23 mouse cellular contexts compared by ENCODE assay signal in the genomic region with DNA sequence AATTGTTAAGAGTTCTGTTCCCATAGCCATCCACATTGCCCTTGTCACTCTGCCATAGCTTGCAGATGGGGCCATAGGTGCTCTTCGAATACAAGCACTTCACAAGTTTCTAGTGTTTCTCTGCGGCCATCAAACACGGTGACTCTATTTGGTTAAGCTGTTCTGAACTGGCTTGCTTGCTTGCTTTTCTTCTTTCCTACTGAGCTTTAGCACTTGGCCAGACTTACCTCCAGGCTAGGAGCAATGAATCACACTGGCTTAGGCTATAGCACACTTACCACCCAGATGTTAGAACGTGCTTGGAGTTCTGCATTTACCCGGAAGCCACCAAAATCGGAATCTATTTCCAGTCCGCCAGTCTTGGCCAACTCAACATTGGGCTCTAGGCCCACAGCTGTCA. TPM values are rescaled to one million over a fixed set of nuclear protein-coding genes. Genes with fewer than 3 reads are reported as not detected.
DNase-seq lines count a peak whose midpoint lies in the region; ATAC-seq lines count a peak whose summit lies in the region.
"Had no signal": no experiment of that assay in that cellular context is flagged by ENCODE, and none has a peak within 500 bp of the region (broad histone marks: within the 10 kb centered on the region; RNA-seq: fewer than 3 reads in every experiment).

No protein-coding gene starts in this region.

- no peak overlapping the region for H3K9ac ChIP-seq in lung, embryonic 16.5 days (ENCODE audit: low read length)
- H3K9ac ChIP-seq: embryonic facial prominence, embryonic 12.5 days; forebrain, embryonic 12.5 days had no signal

- H3K4me1 ChIP-seq in lung, embryonic 16.5 days (replicated peaks; ENCODE audit: control insufficient read depth, insufficient read depth, low read length) = no peaks in the 10 kb centered on the region
- H3K4me1 ChIP-seq: embryonic facial prominence, embryonic 10.5 days; embryonic facial prominence, embryonic 12.5 days; forebrain, embryonic 10.5 days; forebrain, embryonic 12.5 days had no signal

- no peak overlapping the region for H3K4me2 ChIP-seq in lung, embryonic 16.5 days (ENCODE audit: low read depth, low read length)
- H3K4me2 ChIP-seq: embryonic facial prominence, embryonic 12.5 days; forebrain, embryonic 12.5 days had no signal

- no peak overlapping the region for H3K27ac ChIP-seq in lung, embryonic 16.5 days (ENCODE audit: low read length)
- H3K27ac ChIP-seq: embryonic facial prominence, embryonic 10.5 days; embryonic facial prominence, embryonic 12.5 days; forebrain, embryonic 10.5 days; forebrain, embryonic 12.5 days had no signal

- no peaks in the 10 kb centered on the region; the same call in 1 of the 2 replicates for H3K36me3 ChIP-seq in lung, embryonic 16.5 days (ENCODE audit: control insufficient read depth, insufficient read depth, low read length)
- H3K36me3 ChIP-seq: embryonic facial prominence, embryonic 12.5 days had no signal

- no peaks in the 10 kb centered on the region for H3K27me3 ChIP-seq in lung, embryonic 16.5 days (ENCODE audit: control insufficient read depth, insufficient read depth, low read depth, low read length)
- H3K27me3 ChIP-seq: CH12.LX; embryonic facial prominence, embryonic 12.5 days; forebrain, embryonic 12.5 days had no signal

- 72% methylated on average over 7 of the region's 7 CpGs for WGBS in lung, embryonic 16.5 days

- ATAC-seq in lung, embryonic 16.5 days (ENCODE audit: low read depth) = peak; percentile 66
- ATAC-seq: forebrain, embryonic 14.5 days; forebrain, embryonic 16.5 days; Patski had no signal

- H3K9me3 ChIP-seq in lung, embryonic 16.5 days (ENCODE audit: control insufficient read depth, low read length) = no peaks in the 10 kb centered on the region
- H3K9me3 ChIP-seq: embryonic facial prominence, embryonic 10.5 days; embryonic facial prominence, embryonic 12.5 days; forebrain, embryonic 10.5 days; forebrain, embryonic 12.5 days; G1E had no signal

- no peak for DNase-seq in lung, postnatal 14 days
- peak; percentile 3 for DNase-seq in lung, postnatal 25 days (ENCODE audit: low spot score)
- DNase-seq in lung, postnatal 4 days = no peak
- peak; percentile 16 for DNase-seq in fat pad, adult 2 months (ENCODE audit: extremely low read depth, low read depth, low spot score)
- DNase-seq: adrenal gland, adult 8-10 months; adrenal gland, postnatal 14 days; adrenal gland, postnatal 36 days; B cell, adult 2 months; cerebellum, adult 11-12 months; cerebellum, adult 2 months; cerebellum, adult 9-10 months; cerebellum, postnatal 10 days; cerebellum, postnatal 25 days had no signal

- H3K4me3 ChIP-seq in lung, embryonic 16.5 days (ENCODE audit: low read length) = no peak overlapping the region
- H3K4me3 ChIP-seq: embryonic facial prominence, embryonic 10.5 days; embryonic facial prominence, embryonic 12.5 days; forebrain, embryonic 10.5 days; forebrain, embryonic 12.5 days had no signal

RNA-seq across cellular contexts. Expression of a gene that starts 18.8 kb away (rescaled TPM):
- polyA plus RNA-seq in lung, embryonic 16.5 days (2015; fragmentation: Nextera tagmentation; extraction: Ambion mirVana) = 5.4 and 5.5 TPM in 2 replicates

RNA-seq across cellular contexts. Expression of a gene that starts 31.7 kb away (rescaled TPM):
- polyA plus RNA-seq in lung, embryonic 16.5 days (2015; fragmentation: Nextera tagmentation; extraction: Ambion mirVana) = 59.2 and 60.5 TPM in 2 replicates

RNA-seq across cellular contexts. Expression of a gene that starts 37.4 kb away (rescaled TPM):
- 1.9 and 2.1 TPM in 2 replicates for polyA plus RNA-seq in lung, embryonic 16.5 days (2015; fragmentation: Nextera tagmentation; extraction: Ambion mirVana)

Comparison
In these comparisons a context has a peak if more than half of its experiments do, and no peak if none do; other contexts are left out.
1. DNase-seq: peak in lung, postnatal 25 days (single experiment) and fat pad, adult 2 months (single experiment); none in lung, postnatal 14 days (single experiment) and lung, postnatal 4 days (0 of 2).